Mouse (Mus musculus) ES-CJ7 (cell line): ENCODE data around the gene Eng.

Experiments used
- DNase-seq: peaks from one replicate; pipeline ENCODE4 v3.0.0; 2011; ENCODE audit warnings: low read depth, low spot score

Gene Eng

DNA sequence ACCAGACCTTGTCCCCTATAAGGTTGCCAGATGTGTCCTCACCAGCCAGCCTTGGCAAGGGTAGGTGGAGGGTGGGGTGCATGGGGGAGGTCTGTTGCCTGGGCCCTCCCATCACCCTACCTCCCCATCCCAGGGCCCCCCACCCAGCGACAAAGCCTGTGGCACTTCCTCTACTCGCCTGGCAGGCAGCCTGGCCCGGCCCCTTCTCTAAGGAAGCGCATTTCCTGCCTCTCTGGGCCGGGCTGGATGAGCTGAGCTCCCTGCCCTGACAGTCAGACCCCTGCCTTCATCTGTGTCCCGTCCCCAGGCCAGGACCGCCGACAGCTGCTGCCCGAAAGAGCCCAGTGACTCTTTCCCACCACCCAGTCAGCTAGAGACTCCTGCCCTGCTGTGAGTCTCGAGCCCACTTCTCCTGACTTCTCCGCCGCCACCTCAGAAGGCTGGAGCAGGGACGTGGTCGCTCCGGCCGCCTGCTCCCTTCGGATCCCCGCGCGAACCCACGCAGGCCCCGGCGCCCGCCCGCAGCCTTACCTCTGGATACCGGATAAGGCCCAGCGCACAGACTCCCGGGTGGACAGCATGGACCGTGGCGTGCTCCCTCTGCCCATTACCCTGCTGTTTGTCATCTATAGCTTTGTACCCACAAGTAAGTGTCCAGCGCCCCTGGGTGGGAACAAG, at the start of gene Eng:
Eng (plus strand) TSS at position 217 of the 678 bp plus-strand sequence.
- no peak for DNase-seq

DNA sequence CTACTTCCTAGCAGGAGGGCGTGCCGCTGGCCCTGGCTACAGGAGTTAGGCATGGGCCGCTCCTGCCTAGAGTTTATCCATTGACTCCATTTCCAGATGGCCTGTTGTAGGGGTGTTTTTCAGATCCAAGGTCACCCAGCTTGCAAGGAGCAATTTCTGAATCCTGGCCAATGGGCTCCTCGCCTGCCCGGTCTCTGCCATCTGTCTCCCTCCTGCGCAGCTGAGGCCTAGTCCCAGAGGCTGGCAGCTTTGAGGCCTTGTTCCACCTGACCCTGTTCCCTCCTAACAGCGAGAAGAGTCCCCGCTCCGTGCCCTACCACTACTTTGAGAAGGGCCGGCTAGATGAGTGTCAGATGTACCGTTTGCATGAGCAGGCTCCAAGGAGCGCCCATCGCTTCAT, 49.7 kb upstream of the Eng start:
- no peak for DNase-seq

DNA sequence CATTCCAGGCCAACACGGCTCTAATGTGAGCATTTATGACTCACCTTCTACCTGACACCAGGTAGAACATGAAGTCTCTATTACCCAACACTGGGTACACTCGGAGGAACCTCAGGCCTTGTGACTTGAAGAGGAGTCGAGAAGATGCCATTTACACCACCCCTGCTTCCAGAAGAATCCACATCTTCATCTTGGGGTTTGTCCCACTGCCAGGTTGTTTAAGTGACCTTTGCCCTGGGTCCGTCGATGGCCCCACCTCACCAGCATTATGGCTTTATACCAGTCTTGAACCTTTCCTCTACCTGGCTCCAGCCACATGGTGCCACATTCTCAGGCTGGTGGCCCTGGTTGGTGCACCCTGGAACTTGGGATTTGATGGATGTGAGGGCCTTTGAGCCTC, 49.1 kb upstream of the Eng start:
- no peak for DNase-seq

DNA sequence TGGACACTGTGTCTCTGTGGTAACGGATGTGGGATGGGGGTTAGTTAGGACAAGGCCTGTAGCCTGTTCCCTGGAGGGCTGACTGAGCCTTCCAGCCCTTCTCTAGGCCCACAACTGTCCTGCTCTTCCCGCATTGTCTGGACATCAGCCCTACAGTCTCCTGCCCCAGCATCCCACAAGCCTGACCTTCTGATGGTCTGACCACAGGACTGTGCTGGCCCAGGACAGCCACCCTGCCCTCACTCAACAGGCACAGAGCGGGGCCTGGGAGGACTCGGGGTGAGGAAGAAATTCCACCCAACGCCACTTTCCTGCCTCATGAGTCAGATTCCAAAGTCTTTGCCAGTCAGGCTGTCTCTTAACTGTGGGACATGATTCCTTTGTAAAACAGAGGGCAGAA, 48.7 kb upstream of the Eng start:
- no peak for DNase-seq

DNA sequence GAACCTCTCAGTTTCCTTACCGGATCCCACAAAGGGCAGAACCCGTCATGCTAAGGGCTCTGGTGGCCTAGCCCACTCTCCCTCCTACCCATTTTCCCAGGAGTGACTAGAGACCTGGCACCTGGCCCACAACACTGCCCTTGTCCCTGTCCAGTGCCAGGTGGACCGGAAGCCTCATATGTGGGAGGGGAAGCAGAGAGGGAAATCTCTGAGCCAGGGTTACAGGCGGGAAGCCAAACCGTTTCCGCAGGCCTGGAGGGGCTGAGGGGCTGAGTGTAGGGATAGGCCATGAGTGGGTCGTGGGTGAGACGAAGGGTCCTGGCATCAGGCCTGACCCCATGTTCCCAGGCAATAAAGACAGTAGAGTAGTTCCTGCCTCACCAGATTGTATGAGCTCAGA, 47.9 kb upstream of the Eng start:
- DNase-seq = no peak

DNA sequence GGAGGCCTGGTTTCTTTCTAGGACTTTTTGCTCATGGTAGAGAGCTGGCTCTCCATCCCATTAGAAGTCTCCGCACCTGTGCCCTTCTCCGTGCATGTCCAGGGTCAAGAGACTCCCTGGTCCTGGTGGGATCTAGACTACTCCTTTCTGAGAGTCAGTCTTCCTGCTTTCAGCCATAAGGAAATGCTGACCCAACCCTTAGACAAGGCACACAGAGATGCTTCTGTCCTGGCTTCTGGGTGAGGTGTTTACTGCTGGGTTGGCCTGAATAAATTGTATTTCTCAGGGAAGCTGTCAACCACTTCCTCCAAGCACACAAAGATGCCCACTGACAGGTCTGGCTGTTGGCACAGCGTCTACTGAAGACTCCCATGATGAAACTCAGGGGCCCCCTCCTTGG, 47.0 kb upstream of the Eng start, which contains the start of gene St6galnac6:
St6galnac6 (plus strand) TSS at position 301 of the 400 bp plus-strand sequence.
- DNase-seq = no peak

DNA sequence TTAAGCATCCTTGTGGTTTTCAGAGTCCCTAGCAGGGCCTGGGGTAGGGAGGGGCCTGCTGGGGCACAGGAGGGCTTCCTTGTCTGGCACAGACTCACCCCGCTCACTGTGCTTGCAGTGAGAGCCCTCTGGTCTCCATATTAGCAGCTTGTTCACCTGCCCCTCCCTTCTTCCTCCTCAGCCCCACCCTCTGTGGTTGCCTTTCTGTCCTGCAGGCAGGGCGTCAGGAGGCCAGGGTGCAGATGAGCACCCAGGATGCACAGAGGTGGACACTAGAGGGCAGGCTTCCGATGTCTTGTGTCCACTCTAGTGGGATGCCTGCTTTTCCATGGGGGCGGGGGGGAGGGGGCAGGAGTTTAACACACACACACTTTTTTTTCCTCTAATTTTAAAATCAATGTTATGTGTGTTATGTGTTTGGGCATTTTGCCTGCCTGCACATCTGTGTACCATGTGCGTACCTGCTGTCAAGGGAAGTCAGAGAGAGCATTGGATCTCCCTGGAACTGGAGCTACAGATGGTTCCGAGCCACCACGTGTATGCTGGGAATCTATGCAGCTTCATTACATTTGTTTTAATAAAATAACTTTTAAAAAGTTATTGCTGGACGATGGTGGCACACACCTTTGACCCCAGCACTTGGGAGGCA, 44.9 kb upstream of the Eng start:
- peak; percentile 74 for DNase-seq

DNA sequence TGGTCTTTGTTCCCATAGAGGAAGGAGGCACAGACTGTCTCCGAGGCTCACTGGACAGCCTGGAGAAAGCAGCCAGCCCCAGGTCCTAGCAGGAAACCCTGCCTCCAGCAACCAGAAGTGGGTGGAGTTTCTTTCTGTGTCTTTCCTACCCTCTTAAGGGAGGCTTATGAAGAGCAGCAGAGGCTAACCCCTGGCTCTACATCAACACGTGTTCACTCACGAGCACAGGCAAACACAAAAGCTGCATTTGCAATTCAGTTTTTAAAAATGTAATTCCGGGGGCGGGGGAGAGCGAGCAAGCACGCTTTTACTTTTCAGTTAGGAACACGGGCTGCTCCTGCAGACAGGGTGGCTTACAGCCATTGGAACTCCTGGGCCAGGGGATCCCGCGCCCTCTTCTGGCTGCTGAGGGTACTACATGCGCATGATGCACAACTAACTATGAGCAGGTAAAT, 43.8 kb upstream of the Eng start:
- DNase-seq = peak; percentile 90

DNA sequence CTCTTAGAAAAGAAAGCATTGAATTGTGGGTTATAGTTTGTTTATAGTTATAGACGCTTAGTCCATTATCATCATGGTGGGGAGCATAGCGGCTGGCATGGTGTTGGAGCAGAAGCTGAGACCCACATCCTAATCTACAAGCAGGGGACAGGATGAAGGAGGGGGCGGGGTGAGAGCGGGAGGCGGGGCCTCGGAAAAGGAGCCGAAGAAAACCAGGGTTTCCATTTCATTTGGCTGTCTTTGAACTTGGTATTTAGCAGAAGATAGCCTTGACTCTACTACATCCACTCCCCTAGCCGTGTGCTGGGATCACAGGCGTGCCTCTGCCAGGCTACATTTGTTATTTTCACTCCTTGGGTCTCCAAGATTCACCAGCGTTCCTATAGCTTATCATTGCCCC, 41.8 kb upstream of the Eng start:
- DNase-seq = no peak

DNA sequence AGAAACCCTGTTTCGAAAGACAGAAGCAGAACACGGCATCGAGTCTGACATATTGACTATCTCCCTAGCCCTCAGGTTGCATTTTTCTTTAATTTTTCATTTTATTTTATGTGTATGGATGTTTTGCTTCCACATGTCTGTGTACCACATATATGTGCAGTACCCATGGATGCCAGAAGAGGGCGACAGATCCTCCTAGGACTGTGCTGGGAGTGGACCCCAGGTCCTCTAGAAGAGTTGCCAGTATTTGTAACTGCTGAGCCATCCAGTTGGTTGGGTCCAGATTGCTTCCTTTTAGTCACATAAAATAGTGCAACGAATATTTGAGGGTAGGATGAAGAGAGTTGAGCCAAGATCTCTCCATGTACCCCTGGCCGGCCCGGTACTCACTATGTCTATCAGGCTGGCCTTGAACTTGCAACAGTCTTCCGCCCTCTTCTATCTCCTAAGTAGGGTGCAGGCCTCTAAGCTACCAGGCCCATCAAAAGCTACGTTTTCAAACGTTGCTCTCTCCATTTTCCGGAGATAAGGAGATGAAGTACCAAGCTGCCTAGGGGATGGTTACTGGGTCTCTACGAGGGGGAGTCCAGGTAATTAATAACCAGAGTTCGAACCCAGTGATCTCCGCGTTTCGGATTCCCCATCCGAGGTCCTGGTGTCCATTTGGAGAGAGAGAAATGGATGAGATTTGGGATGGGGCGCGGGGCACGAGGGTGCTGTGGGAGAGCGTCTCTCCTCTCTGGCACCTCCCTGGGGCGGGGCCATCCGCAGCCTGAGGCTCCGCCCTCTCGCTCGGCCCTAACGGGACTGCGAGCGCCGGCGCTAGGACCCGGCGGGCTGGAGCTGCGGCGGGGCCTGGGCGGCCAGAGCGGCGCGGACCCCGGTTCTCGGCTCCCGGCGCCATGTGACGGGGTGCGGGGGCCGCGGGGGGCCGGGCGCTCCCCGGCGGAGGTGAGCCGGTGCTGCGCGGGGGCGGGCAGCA, 39.9 kb upstream of the Eng start:
- DNase-seq = peak; percentile 83

DNA sequence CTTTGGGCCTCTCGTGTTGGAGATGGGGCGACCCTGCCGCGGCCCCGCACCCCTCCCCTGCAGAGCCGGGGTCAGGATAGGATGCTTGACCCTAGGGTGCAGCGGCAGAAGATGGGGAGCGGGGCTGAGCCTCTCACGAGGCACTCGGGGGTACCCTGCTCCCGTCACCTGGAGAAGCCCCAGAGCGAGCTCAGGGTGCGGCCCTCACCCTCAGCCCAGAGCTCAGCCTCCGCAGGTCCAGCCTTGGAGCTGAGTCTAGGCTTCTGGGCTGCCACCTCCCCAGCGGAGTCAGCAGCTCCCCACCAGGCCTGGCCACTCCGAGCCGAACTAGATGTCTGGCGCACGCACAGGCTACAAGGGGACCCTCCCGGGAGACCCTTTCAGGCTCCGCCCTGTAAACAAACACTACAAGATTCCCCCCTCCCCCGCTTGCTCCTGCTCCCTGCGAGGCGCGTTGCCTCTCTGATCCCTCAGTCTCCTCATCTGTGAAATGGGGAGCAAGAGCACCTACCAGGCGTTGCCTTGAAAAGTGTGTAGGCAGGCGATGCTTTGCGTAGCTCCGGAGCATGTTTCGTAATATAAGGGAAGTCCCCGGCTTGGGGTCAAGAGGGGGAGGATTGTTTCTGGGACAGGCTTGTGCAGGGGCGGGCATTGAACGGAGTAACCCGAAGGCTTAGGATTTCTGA, 39.0 kb upstream of the Eng start:
- peak; percentile 59 for DNase-seq

DNA sequence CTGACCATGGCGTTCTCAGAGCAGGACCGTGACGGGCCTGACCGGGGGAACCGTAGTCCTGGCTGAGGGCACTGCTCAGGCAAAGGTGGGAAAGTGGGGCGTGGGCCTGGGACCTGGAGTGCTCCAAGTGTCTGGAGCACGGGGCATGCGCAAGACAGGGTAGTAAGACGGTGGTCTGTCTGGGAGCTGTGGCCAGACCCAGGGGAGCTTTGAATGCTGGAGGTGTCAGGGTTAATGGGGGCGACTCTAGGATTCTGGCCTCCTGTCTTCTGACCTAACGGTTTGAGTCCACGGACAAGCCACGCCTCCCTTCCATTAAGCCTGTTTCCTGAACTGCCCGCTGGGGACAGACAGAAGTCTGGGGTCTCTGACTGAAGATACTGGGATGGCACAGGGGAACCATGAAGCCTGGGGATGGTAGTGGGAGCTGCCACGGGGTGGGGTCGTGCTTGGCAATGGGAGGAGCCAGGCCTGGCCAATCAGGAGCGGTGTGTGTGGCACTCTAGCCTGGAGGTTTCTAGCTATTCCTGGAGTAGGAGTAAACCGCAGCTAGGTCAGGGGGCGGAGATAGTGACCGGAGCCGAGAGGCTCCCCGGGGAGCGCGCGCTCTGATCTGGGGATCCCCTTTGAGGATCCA, 38.1 kb upstream of the Eng start:
- DNase-seq = peak; percentile 79

DNA sequence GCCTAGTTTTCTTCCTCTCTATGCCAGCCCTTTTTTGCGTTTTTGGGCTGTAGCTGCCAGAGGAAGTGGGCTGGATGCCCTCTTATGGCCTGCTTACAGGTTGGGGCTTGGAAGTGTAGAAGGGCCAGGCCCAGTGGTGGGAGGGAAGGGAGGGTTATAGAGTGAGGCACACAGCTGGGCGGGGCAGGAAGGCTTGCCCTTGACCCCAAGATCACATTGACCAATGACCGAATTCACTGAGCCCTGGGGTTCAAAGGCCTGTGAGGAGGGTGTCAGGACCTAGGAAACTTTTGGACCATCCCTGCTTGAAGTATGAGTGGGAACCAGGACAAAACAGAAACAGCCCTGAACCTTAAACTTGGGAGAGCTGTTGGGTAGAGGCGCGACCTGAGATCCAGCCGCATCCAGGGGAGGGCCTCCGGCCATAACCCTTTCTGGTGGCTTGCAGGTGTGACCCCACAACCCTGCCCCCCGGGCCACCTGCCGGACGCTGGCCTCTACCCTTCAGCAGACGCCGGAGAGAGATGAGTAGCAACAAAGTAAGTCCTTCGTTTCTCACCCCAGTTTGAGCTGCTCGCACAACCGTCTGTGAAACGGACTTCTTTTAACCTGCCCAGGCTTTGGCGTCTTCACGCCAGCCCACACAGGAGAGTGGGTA, 37.5 kb upstream of the Eng start:
- DNase-seq = peak; percentile 60

DNA sequence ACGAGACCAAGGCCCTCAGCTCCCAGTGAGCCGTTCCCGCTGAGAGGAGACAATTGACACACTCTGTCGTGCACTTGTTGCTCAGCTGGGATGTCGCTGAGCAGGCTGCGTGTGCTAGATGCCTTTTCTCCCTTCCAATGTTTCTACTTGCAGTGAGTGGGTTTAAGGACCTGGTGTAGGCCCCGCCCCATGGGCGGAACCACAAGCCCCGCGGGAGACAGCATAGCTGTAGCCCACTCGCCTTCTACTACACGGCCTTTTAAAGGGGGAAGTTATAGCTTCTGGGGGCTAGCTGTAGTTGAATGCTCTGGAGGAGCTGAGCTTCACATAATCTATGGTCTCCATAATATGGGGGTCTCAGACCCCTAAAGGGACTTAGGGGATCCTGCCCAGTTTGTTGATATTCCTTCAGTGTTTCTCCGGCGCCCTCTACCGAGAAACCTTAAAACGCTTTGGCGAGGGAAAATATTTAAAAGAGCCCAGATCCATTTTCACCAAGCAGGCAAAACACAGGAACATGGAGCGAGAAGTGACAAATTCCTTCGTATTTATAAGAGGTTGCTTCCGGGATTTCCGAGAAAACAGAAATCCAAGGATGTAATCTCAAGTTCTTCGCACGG, 35.7 kb upstream of the Eng start:
- peak; percentile 57 for DNase-seq

DNA sequence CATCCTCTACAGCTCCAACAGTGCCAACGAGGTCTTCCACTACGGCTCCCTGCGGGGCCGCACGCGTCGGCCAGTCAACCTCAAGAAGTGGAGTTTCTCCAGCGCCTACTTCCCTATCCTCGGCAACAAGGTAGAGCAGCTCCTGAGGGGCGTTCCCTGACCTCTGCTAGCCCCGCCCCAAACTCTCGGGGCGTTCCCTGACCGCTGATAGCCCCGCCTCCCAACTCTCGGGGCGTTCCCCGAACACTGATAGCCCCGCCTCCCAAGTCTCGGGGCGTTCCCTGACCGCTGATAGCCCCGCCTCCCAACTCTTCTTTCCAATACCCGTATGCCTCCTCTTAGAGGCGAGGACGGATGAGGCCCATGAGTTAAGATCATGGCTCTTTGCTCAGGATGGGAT, 34.1 kb upstream of the Eng start:
- DNase-seq = peak; percentile 91

DNA sequence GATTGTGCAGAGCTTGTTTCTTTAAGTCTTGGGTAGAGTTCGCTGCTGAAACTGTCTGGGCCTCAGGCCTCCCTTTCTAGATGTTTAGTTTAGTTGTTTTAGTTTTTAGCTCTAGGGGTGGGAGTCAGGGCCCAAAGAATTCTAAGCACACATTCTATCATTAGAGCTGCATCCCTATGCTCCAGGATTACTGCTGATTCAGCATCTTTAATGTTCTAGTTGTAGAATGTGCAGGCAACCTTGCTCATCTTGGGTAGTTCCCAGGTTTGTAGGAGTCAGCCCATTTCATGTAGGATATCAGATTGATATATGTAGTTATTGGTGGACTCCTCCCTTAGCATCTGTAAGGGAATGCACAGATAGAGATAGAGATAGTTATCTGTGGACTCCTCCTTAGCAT, 29.3 kb upstream of the Eng start:
- no peak for DNase-seq

DNA sequence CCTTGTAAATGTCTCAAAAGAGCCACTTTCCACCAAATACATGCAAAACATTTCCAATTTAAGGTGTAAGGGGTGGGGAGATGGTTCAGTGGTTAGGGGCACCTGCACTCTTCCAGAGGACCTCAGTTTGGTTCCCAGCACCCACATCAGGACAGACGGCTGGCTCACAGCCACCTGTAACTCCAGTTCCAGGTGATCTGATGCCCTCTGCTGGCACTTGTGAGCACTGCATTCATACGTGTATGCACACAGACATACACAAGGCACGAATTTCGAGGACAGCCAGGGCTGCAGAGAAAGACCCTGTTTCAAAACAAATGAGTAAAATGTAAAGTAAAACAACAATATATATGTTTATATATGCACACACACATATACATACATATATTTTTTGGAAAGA, 28.8 kb upstream of the Eng start:
- peak; percentile 73 for DNase-seq

DNA sequence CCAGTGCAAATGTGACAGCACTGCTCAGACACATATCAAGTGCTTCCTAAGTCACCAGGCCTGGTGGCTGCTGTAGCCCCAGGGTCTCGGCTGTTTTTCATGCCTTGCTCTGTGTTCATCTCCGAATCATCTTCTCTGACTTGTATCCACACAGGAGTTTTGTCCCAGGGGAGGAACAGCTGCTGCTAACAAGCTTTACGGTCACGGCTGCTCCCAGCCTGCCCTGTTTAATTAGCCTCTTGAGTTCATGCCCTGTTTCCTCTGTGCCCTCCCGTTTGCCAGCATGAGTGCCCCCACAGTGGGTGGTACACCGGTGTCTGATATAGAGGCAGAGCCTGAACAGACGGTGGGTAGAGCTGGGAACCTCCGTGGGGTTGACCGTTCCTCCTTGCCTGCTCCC, 28.3 kb upstream of the Eng start:
- no peak for DNase-seq

DNA sequence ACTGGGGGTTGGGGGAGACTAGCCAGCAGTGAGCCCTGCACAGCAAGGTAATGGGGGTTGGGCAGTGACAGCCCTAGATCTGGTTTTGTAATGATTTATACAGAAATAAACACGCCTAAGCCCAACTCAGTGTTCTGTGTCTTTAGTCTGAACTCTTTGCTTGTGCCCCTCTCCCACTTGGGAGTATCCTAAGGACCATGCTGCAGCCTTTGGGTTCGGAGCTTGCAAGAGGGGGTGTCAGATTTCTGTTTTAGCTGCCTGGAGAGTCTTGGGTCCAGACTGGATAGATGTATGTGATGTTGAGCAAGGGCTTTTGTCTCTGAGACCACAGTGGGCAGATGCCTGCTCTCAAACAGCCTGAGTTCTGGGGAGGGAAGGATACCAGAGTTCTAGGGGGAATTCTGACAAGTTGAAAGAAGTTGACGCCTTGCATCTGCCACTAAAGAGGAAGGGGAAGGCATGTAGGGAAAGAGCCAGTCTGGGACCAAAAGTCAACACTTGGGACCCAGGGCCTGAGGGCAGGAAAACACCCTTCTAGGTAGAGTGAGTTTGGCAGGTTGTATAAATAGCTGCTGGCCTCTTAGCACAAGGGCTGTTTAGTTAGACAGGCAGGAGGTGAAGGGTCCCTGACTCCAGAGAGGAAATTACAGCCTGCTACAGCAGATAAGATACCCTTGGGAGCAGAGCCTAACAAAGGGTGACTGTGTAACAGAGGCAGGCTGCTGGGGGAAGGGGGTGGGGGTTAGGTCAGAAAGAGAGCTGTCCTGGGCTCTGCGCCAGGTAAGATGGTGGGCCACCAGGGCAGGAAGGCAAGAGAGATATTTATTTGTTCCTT, 25.5 kb upstream of the Eng start:
- DNase-seq = no peak
